Mouse (Mus musculus) MEL (cell line): ENCODE measurements around the gene Copz1. TPM values are rescaled to one million over a fixed set of nuclear protein-coding genes. Genes with fewer than 3 reads are reported as not detected.
A peak's percentile ranks its signal among the peaks of the same experiment; 100 is the strongest.

Experiments used
- BHLHE40 ChIP-seq: IDR thresholded peaks from 2 replicates; pipeline ENCODE4 v1.6.1; 2012; ENCODE audit warnings: low read depth, mild to moderate bottlenecking, inconsistent platforms, low read length, improper control_type of control experiment, borderline replicate concordance
- CHD1 ChIP-seq: IDR thresholded peaks from 2 replicates; pipeline ENCODE4 v1.6.1; 2012; ENCODE audit warnings: low read depth, mild to moderate bottlenecking, inconsistent platforms, low read length, improper control_type of control experiment
- E2F4 ChIP-seq: IDR thresholded peaks from 2 replicates; pipeline ENCODE4 v1.6.1; 2011; ENCODE audit warnings: low read depth, low read length, improper control_type of control experiment, borderline replicate concordance
- ELF1 ChIP-seq: IDR thresholded peaks from 2 replicates; pipeline ENCODE4 v1.6.1; 2014; ENCODE audit warnings: low read depth, mild to moderate bottlenecking, inconsistent platforms, low read length, improper control_type of control experiment, moderate library complexity
- ETS1 ChIP-seq: IDR thresholded peaks from 2 replicates; pipeline ENCODE4 v1.6.1; 2012; ENCODE audit warnings: low read depth, mild to moderate bottlenecking, inconsistent platforms, low read length, improper control_type of control experiment, moderate library complexity
- GABPA ChIP-seq: IDR thresholded peaks from 2 replicates; pipeline ENCODE4 v1.6.1; 2012; ENCODE audit warnings: low read depth, mild to moderate bottlenecking, inconsistent platforms, low read length, improper control_type of control experiment, moderate library complexity
- HCFC1 ChIP-seq: IDR thresholded peaks from 2 replicates; pipeline ENCODE4 v1.6.1; 2012; ENCODE audit warnings: low read depth, mild to moderate bottlenecking, inconsistent platforms, low read length, improper control_type of control experiment, moderate library complexity
- KAT2A ChIP-seq: conservative IDR thresholded peaks from 2 replicates; pipeline ENCODE4 v1.6.1; 2012; ENCODE audit warnings: low read depth, low read length, improper control_type of control experiment, inconsistent platforms
- MAFK ChIP-seq: IDR thresholded peaks from 2 replicates; pipeline ENCODE4 v1.6.1; 2011; ENCODE audit warnings: low read depth, mild to moderate bottlenecking, low read length, improper control_type of control experiment, borderline replicate concordance
- MAZ ChIP-seq: IDR thresholded peaks from 2 replicates; pipeline ENCODE4 v1.6.1; 2012; ENCODE audit warnings: low read depth, mild to moderate bottlenecking, inconsistent platforms, low read length, improper control_type of control experiment
- MXI1 ChIP-seq: IDR thresholded peaks from 2 replicates; pipeline ENCODE4 v1.6.1; 2011; ENCODE audit warnings: mild to moderate bottlenecking, low read depth, low read length, improper control_type of control experiment
- MYC ChIP-seq: IDR thresholded peaks from 2 replicates; pipeline ENCODE4 v1.6.1; 2011; ENCODE audit warnings: low read depth, mild to moderate bottlenecking, low read length, improper control_type of control experiment, moderate library complexity
- NRF1 ChIP-seq: IDR thresholded peaks from 2 replicates; pipeline ENCODE4 v1.6.1; 2014; ENCODE audit warnings: low read depth, mild to moderate bottlenecking, inconsistent platforms, low read length, improper control_type of control experiment, moderate library complexity; ENCODE audit not compliant: poor library complexity, insufficient read depth, severe bottlenecking
- POLR2AphosphoS2 ChIP-seq: IDR thresholded peaks from 2 replicates; pipeline ENCODE4 v1.6.1; 2011; ENCODE audit warnings: low read length, improper control_type of control experiment
- POLR2AphosphoS5 ChIP-seq: IDR thresholded peaks from 2 replicates; pipeline ENCODE4 v1.6.1; 2012; ENCODE audit warnings: low read depth, borderline replicate concordance, mild to moderate bottlenecking, inconsistent platforms, low read length, moderate library complexity, mixed read lengths
- RCOR1 ChIP-seq: IDR thresholded peaks from 2 replicates; pipeline ENCODE4 v1.6.1; 2012; ENCODE audit warnings: low read depth, mild to moderate bottlenecking, inconsistent platforms, low read length, improper control_type of control experiment
- SIN3A ChIP-seq: IDR thresholded peaks from 2 replicates; pipeline ENCODE4 v1.6.1; 2012; ENCODE audit warnings: low read length, improper control_type of control experiment, inconsistent platforms
- SMC3 ChIP-seq: IDR thresholded peaks from 2 replicates; pipeline ENCODE4 v1.6.1; 2011; ENCODE audit warnings: low read depth, low read length, improper control_type of control experiment
- TBP ChIP-seq: IDR thresholded peaks from 2 replicates; pipeline ENCODE4 v1.8.0; 2011; ENCODE audit warnings: low read depth, low read length, improper control_type of control experiment
- USF1 ChIP-seq: IDR thresholded peaks from 2 replicates; pipeline ENCODE4 v1.6.1; 2014; ENCODE audit warnings: low read depth, mild to moderate bottlenecking, inconsistent platforms, low read length, improper control_type of control experiment, moderate library complexity
- ZC3H11A ChIP-seq: IDR thresholded peaks from 2 replicates; pipeline ENCODE4 v1.6.1; 2012; ENCODE audit warnings: low read depth, mild to moderate bottlenecking, inconsistent platforms, low read length, improper control_type of control experiment
- ZKSCAN1 ChIP-seq: IDR thresholded peaks from 2 replicates; pipeline ENCODE4 v1.6.1; 2012; ENCODE audit warnings: low read depth, mild to moderate bottlenecking, inconsistent platforms, low read length, improper control_type of control experiment, moderate library complexity
- polyA plus RNA-seq, 2 experiments: library from polyadenylated mRNA; stranded (reverse) in 1 of 2; unstranded in 1 of 2; fragments of >175 nt in 1 of 2; fragments of >200 nt in 1 of 2; gene quantifications; 2 replicates each; pipeline versions ENCODE4 v1.2.1 to v1.2.4; 2012; ENCODE audit warnings: low replicate concordance in 2 of 2, low read depth in 1 of 2; ENCODE audit not compliant: insufficient read length in 2 of 2, insufficient read depth in 1 of 2, missing spikeins in 1 of 2
- total RNA-seq: library from RNA; depleted of rRNA; stranded (reverse); fragments of 300-350 nt; gene quantifications from 2 replicates; pipeline ENCODE4 v1.2.3, GENCODE M21; 2012

Copz1 gene
- total and polyA plus RNA-seq, 3 experiments, result 46.7 to 822 (median 117) TPM

DNA sequence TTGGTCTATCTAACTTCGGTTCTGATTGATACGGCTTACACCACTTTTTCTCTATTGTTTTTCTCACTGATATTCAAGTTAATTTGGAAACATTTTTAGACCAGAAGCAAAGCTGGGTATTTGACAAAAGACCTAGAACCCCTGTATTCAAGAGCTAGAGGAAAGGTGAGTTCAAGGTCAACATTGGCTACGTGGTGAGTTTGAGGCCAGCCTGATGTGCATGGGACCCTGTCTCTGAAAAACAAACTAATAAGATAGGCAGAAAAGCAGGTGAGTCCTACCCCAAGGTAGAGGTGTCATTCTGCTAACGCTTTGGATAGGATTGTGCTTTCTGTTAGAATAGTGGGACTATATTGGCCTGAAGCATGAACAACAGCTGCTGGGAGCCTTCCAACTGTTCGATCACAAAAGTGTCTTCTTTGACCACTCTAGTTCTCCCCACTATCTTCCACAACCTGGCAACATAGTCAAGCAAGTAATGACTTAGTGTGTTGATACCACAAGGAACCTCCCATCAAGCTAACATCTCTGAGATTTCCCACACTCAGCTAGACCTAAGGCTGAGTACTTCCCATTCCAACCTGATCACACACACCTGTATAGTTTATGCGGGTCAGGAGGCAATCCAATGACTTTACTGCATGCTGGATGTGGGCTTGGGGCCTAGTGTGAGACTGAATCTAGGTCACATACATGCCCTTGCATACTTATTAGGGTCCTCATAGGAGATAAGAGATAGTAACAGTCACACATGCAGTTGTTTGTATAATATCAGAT, 16.1 kb upstream of the Copz1 start (continued):
- no peak for TF ChIP-seq NRF1
- TF ChIP-seq TBP, result peak; percentile 58
- TF ChIP-seq ZKSCAN1, result no peak
- TF ChIP-seq SIN3A, result peak; percentile 45; the same call in 1 of the 2 replicates
- no peak for TF ChIP-seq USF1
- TF ChIP-seq POLR2AphosphoS5, result no peak
- TF ChIP-seq MYC, result no peak
- TF ChIP-seq GABPA, result no peak
- no peak for TF ChIP-seq E2F4
- no peak for TF ChIP-seq MXI1
- TF ChIP-seq HCFC1, result no peak
- peak; percentile 34; the same call in 1 of the 2 replicates for TF ChIP-seq ETS1
- TF ChIP-seq POLR2AphosphoS2, result no peak
- TF ChIP-seq KAT2A, result no peak
- peak; percentile 90; the same call in 1 of the 2 replicates for TF ChIP-seq CHD1
- no peak for TF ChIP-seq SMC3
- no peak for TF ChIP-seq MAZ
- TF ChIP-seq ELF1, result no peak
- peak; percentile 28; the same call in 1 of the 2 replicates for TF ChIP-seq BHLHE40
- no peak for TF ChIP-seq ZC3H11A
- TF ChIP-seq RCOR1, result no peak
- no peak for TF ChIP-seq MAFK
- TF ChIP-seq, all 39 proteins: peak for 10
